Mouse (Mus musculus) G1E (cell line): ENCODE measurements around the gene Gm13283.

Source experiments
- CTCF ChIP-seq: IDR thresholded peaks from 2 replicates; pipeline ENCODE4 v1.5.1; 2012; ENCODE audit warnings: low read depth, low read length, inconsistent platforms, mixed read lengths
- GATA1 ChIP-seq: IDR thresholded peaks from 2 replicates; pipeline ENCODE4 v1.6.1; 2012; ENCODE audit warnings: borderline replicate concordance, low read length, inconsistent platforms, mixed read lengths
- GATA2 ChIP-seq: IDR thresholded peaks from 2 replicates; pipeline ENCODE4 v1.6.1; 2012; ENCODE audit warnings: low read depth, low read length, inconsistent platforms, borderline replicate concordance
- POLR2AphosphoS5 ChIP-seq: IDR thresholded peaks from 2 replicates; pipeline ENCODE4 v1.6.1; 2012; ENCODE audit warnings: low read depth, low read length, inconsistent platforms; ENCODE audit not compliant: insufficient replicate concordance
- TAL1 ChIP-seq: conservative IDR thresholded peaks from 2 replicates; pipeline ENCODE4 v1.6.1; 2012; ENCODE audit warnings: low read depth, low read length, inconsistent platforms, mixed read lengths

- TF ChIP-seq GATA2 (no peak), CTCF (no peak), GATA1 (no peak), POLR2AphosphoS5 (no peak), TAL1 (no peak)
Observed at GRCm38 (mm10) chr4:88741426-88741825, 18.5 kb upstream of the Gm13283 start.
